Mouse (Mus musculus): ENCODE data around the gene Rplp2. TPM values are rescaled to one million over a fixed set of nuclear protein-coding genes. Genes with fewer than 3 reads are reported as not detected.

Gene Rplp2
- polyA plus RNA-seq, 1 experiment = 2,328 TPM

GRCm38 (mm10) chr7:141437178-141438120 lies 9.7 kb upstream of the Rplp2 start, which contains the start of gene Slc25a22:
Gene Slc25a22, minus strand, starts transcription at chr7:141437892.
- no peaks in the 10 kb centered on the region for H3K27me3 ChIP-seq (ENCODE audit: control insufficient read depth, insufficient read depth, low read length, poor library complexity, severe bottlenecking)
- peaks cover 36% of the 10 kb centered on the region for H3K36me3 ChIP-seq (ENCODE audit: control insufficient read depth, insufficient read depth, low read length, poor library complexity, severe bottlenecking)
- TF ChIP-seq CTCF (IDR thresholded peaks at IDR 0.05; ENCODE audit: low read depth, low read length) (peak; percentile 53), EP300 (IDR thresholded peaks at IDR 0.05; ENCODE audit: insufficient read depth, low read depth, low read length) (no peak)
- H3K27ac ChIP-seq (ENCODE audit: insufficient read depth, low read length) = no peak within 1 kb of the TSS
- no peaks in the 10 kb centered on the region for H3K9me3 ChIP-seq (replicated peaks; ENCODE audit: control insufficient read depth, insufficient read depth, low read length, poor library complexity, severe bottlenecking)
- peak within 1 kb of the TSS; percentile 83 for H3K4me3 ChIP-seq (ENCODE audit: low read depth, low read length)
- peaks cover 2% of the 10 kb centered on the region for H3K4me1 ChIP-seq (ENCODE audit: control insufficient read depth, insufficient read depth, low read length)
- H3K9ac ChIP-seq (ENCODE audit: low read depth, poor library complexity, severe bottlenecking) = peak within 1 kb of the TSS; percentile 75

DNA sequence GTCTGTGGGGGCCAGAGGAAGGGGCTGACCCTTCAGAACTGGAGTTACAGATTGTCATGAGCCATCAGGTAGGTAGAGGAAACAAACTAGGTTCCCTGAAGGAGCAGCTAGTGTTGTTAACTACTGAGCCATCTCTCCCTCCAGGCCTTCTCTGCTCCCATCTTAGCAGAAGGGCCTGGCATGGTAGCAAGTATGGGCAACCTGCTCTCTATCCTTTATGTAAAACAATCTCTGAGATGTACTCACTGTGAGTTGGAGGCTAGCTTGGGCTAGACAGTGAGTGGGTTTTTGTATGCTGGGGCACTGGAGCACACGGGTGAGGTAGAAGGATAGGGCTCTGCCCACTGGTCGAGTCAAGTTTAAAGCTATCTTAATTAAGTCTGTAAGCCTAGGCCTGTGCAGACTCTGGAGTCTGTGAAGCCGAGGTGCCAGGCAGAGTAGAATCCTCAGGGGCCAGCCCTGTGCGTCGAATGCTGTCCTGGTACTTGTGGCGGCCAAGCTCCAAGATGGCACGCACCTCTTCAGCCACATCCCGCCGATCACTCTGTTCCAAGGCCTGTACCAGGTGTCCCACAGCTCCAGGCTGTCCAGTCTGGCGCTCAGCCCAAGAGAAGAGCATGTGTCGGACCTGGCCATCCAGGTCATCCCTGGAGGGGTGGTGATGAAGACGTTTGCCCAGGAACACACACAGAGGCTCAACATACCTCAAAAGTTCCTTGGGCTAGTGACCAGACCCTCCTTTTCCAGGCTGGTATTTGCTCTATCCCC lies 8.8 kb upstream of the Rplp2 start:
- Histone ChIP-seq H3K4me3 (ENCODE audit: low read depth, low read length) (no peak overlapping the region), H3K36me3 (ENCODE audit: control insufficient read depth, insufficient read depth, low read length, poor library complexity, severe bottlenecking) (peaks cover 36% of the 10 kb centered on the region), H3K9ac (ENCODE audit: low read depth, poor library complexity, severe bottlenecking) (no peak overlapping the region), H3K4me1 (ENCODE audit: control insufficient read depth, insufficient read depth, low read length) (peaks cover 2% of the 10 kb centered on the region), H3K27me3 (ENCODE audit: control insufficient read depth, insufficient read depth, low read length, poor library complexity, severe bottlenecking) (no peaks in the 10 kb centered on the region), H3K9me3 (replicated peaks; ENCODE audit: control insufficient read depth, insufficient read depth, low read length, poor library complexity, severe bottlenecking) (no peaks in the 10 kb centered on the region), H3K27ac (ENCODE audit: insufficient read depth, low read length) (no peak overlapping the region)
- TF ChIP-seq EP300 (IDR thresholded peaks at IDR 0.05; ENCODE audit: insufficient read depth, low read depth, low read length) (no peak), POLR2A (IDR thresholded peaks at IDR 0.05; ENCODE audit: insufficient read depth, low read length) (no peak), CTCF (IDR thresholded peaks at IDR 0.05; ENCODE audit: low read depth, low read length) (no peak)

GRCm38 (mm10) chr7:141439140-141439679 lies 8.0 kb upstream of the Rplp2 start:
- H3K36me3 ChIP-seq (ENCODE audit: control insufficient read depth, insufficient read depth, low read length, poor library complexity, severe bottlenecking) = peaks cover 36% of the 10 kb centered on the region

DNA sequence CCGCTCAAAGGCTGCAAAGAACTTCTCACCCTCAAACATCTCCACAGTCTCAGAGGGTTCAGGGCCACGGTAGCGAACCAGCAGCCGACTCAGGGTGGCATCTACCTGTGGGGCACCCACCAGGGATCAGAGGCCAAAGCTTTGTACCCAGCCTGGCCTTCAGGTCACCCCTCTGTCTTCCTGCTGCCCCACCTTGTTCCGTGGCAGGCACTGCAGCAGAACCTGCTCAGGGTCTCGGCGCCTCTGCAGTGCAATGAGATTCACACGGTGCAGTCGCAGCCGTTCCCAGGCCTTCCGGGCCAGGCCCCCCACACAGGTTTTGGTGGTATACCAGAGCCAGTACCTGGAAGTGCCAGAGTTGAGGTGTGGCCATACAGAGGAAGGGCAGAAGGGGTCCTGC lies 7.4 kb upstream of the Rplp2 start:
- no peak overlapping the region for H3K4me3 ChIP-seq (ENCODE audit: low read depth, low read length)
- no peak overlapping the region for H3K9ac ChIP-seq (ENCODE audit: low read depth, poor library complexity, severe bottlenecking)
- H3K27ac ChIP-seq (ENCODE audit: insufficient read depth, low read length) = no peak overlapping the region
- peaks cover 36% of the 10 kb centered on the region for H3K36me3 ChIP-seq (ENCODE audit: control insufficient read depth, insufficient read depth, low read length, poor library complexity, severe bottlenecking)
- H3K27me3 ChIP-seq (ENCODE audit: control insufficient read depth, insufficient read depth, low read length, poor library complexity, severe bottlenecking) = no peaks in the 10 kb centered on the region
- peaks cover 2% of the 10 kb centered on the region for H3K4me1 ChIP-seq (ENCODE audit: control insufficient read depth, insufficient read depth, low read length)
- H3K9me3 ChIP-seq (replicated peaks; ENCODE audit: control insufficient read depth, insufficient read depth, low read length, poor library complexity, severe bottlenecking) = no peaks in the 10 kb centered on the region
- no peak for TF ChIP-seq EP300 (IDR thresholded peaks at IDR 0.05; ENCODE audit: insufficient read depth, low read depth, low read length)
- no peak for TF ChIP-seq CTCF (IDR thresholded peaks at IDR 0.05; ENCODE audit: low read depth, low read length)
- no peak for TF ChIP-seq POLR2A (IDR thresholded peaks at IDR 0.05; ENCODE audit: insufficient read depth, low read length)

More at GRCm38 (mm10) chr7:141439140-141439679, 8.0 kb upstream of the Rplp2 start:
- no peaks in the 10 kb centered on the region for H3K27me3 ChIP-seq (ENCODE audit: control insufficient read depth, insufficient read depth, low read length, poor library complexity, severe bottlenecking)
- no peak overlapping the region for H3K27ac ChIP-seq (ENCODE audit: insufficient read depth, low read length)
- H3K9me3 ChIP-seq (replicated peaks; ENCODE audit: control insufficient read depth, insufficient read depth, low read length, poor library complexity, severe bottlenecking) = no peaks in the 10 kb centered on the region
- TF ChIP-seq POLR2A (IDR thresholded peaks at IDR 0.05; ENCODE audit: insufficient read depth, low read length) = no peak
- TF ChIP-seq CTCF (IDR thresholded peaks at IDR 0.05; ENCODE audit: low read depth, low read length) = no peak
- no peak for TF ChIP-seq EP300 (IDR thresholded peaks at IDR 0.05; ENCODE audit: insufficient read depth, low read depth, low read length)
- H3K4me1 ChIP-seq (ENCODE audit: control insufficient read depth, insufficient read depth, low read length) = peaks cover 2% of the 10 kb centered on the region
- H3K4me3 ChIP-seq (ENCODE audit: low read depth, low read length) = no peak overlapping the region
- H3K9ac ChIP-seq (ENCODE audit: low read depth, poor library complexity, severe bottlenecking) = no peak overlapping the region

- H3K27ac ChIP-seq (ENCODE audit: insufficient read depth, low read length) = no peak overlapping the region
- H3K9me3 ChIP-seq (replicated peaks; ENCODE audit: control insufficient read depth, insufficient read depth, low read length, poor library complexity, severe bottlenecking) = no peaks in the 10 kb centered on the region
- no peak overlapping the region for H3K4me3 ChIP-seq (ENCODE audit: low read depth, low read length)
- H3K9ac ChIP-seq (ENCODE audit: low read depth, poor library complexity, severe bottlenecking) = no peak overlapping the region
- no peaks in the 10 kb centered on the region for H3K27me3 ChIP-seq (ENCODE audit: control insufficient read depth, insufficient read depth, low read length, poor library complexity, severe bottlenecking)
- no peak for TF ChIP-seq POLR2A (IDR thresholded peaks at IDR 0.05; ENCODE audit: insufficient read depth, low read length)
- no peak for TF ChIP-seq EP300 (IDR thresholded peaks at IDR 0.05; ENCODE audit: insufficient read depth, low read depth, low read length)
- peak; percentile 79 for TF ChIP-seq CTCF (IDR thresholded peaks at IDR 0.05; ENCODE audit: low read depth, low read length)
- H3K4me1 ChIP-seq (ENCODE audit: control insufficient read depth, insufficient read depth, low read length) = peaks cover 2% of the 10 kb centered on the region
- peaks cover 36% of the 10 kb centered on the region for H3K36me3 ChIP-seq (ENCODE audit: control insufficient read depth, insufficient read depth, low read length, poor library complexity, severe bottlenecking)
Observed at GRCm38 (mm10) chr7:141440613-141441012, 6.6 kb upstream of the Rplp2 start.
